Mouse (Mus musculus): ENCODE data around the gene Unc13a.

Unc13a gene

GRCm38 (mm10) chr8:71671549-71671965, at the start of gene Unc13a:
Gene Unc13a, minus strand, starts transcription at chr8:71671757.
- no peak for TF ChIP-seq GATA4 (IDR thresholded peaks at IDR 0.05; ENCODE audit: insufficient replicate concordance, low read length)

- TF ChIP-seq GATA4 (IDR thresholded peaks at IDR 0.05; ENCODE audit: insufficient replicate concordance, low read length), result no peak
These were observed 48.4 kb upstream of the Unc13a start for GRCm38 (mm10) chr8:71719928-71720457.

DNA sequence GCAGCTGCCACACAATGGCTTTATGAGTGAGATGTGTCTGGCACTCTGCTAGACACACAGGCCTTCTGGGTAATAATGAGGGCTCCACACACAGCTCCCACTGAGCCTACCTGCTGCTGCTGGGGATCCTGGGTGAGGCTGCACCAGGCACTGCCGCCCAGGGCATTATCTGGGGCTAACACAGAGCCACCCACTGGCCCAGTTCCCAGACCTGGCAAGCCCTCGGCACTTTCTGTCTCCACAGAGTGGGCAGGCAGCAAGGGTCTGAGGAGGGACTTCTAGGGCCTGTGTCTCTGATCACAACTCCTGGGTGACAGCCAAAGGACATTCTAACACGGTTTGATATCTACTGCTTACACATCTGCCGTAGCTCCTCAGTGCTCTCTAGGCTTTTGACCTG, 47.7 kb upstream of the Unc13a start:
- TF ChIP-seq GATA4 (IDR thresholded peaks at IDR 0.05; ENCODE audit: insufficient replicate concordance, low read length), result no peak

GRCm38 (mm10) chr8:71718252-71718651, 46.7 kb upstream of the Unc13a start:
- no peak for TF ChIP-seq GATA4 (IDR thresholded peaks at IDR 0.05; ENCODE audit: insufficient replicate concordance, low read length)

DNA sequence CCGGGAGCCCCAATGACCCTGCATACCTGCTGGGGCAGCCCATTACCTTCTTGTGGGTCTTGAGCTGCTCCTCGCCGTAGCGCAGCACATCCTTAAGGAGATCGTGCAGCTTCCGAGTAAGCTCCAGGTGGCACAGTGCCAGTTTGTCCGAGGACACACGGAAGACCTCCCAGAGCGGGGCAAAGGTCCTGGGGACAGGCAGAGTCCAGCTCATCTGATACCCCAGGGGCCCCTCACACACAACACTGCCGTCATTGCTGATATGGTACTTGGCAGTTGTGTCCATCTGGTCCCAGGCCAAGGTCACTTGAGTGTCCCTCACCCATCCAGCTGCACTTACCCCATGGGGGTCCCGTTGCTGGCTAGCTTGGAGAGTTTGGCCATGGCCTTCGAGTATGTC, 45.5 kb upstream of the Unc13a start:
- TF ChIP-seq GATA4 (IDR thresholded peaks at IDR 0.05; ENCODE audit: insufficient replicate concordance, low read length), result no peak

GRCm38 (mm10) chr8:71716561-71717053, 45.0 kb upstream of the Unc13a start:
- TF ChIP-seq GATA4 (IDR thresholded peaks at IDR 0.05; ENCODE audit: insufficient replicate concordance, low read length), result no peak

GRCm38 (mm10) chr8:71715531-71715930, 44.0 kb upstream of the Unc13a start:
- TF ChIP-seq GATA4 (IDR thresholded peaks at IDR 0.05; ENCODE audit: insufficient replicate concordance, low read length), result no peak

DNA sequence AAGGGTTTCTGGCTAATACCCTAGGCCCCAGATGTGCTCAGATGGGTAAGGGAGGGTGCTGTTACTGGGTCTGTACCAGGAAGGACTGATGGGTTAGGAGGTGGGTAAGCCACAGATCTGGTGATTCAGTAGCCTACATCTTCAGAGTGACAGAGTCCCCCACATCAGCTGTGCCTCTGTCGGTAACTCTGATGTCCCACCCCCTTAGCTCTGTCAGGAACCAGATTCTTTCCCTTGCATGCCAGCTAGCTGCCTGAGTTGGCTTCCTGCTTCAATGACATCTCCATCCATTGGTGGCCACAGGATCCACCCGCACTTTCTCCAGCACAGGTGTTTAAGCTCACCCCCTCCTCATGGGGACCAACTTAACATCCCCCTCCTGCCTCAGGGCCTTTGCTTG, 40.0 kb upstream of the Unc13a start:
- no peak for TF ChIP-seq GATA4 (IDR thresholded peaks at IDR 0.05; ENCODE audit: insufficient replicate concordance, low read length)

DNA sequence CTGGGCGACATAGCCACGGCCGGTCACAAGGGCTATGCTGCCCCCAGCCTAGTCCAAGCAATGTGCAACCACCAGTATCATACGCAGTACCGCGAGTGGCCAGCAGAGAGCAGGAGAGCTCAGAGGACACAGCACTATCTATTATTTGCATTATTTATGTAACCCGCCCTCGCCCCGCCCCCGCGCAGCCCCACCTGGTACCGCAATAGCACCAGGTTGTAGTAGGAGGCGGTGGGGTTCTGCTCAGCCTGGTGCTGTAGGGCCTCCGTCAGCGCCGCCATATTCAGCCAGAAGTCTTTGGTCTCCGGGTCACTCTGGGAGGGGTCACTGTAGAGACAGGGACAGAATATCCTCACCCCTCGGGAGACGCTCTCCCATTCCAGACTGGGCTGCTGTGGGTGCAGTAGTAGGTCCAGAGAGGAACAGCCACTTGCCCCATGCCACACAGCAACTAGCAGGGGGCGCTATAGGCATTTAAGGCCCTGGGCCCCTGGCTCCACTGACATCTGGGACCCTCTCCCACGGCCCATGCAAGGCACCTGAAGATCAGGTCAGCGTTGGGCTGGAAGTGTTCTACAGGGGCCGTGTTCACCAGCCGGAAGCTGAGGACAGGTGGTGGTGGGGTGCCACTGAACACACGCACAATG, 38.4 kb upstream of the Unc13a start:
- TF ChIP-seq GATA4 (IDR thresholded peaks at IDR 0.05; ENCODE audit: insufficient replicate concordance, low read length), result no peak

GRCm38 (mm10) chr8:71709134-71709799, 37.7 kb upstream of the Unc13a start:
- TF ChIP-seq GATA4 (IDR thresholded peaks at IDR 0.05; ENCODE audit: insufficient replicate concordance, low read length), result no peak

DNA sequence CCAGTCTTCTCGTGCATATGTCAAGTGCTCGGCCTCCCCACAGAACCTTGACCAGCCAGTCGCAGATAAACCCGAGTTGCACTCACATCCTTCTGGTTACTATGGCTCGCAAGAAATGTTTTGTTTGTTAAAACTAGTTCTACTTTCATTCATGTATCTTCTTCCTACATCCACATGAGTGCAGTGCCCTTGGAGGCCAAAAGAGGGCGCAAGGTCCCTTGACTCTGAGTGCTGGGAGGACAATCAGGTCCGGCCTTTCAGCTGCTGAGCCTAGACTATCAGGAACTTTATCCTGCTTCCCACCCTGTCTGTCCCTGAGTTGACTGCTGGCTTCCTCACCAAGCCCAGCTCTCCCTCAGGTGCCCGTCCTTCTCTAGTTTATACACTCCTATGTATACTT, 36.3 kb upstream of the Unc13a start:
- TF ChIP-seq GATA4 (IDR thresholded peaks at IDR 0.05; ENCODE audit: insufficient replicate concordance, low read length), result no peak

- TF ChIP-seq GATA4 (IDR thresholded peaks at IDR 0.05; ENCODE audit: insufficient replicate concordance, low read length), result no peak
These were observed 31.4 kb upstream of the Unc13a start for GRCm38 (mm10) chr8:71702923-71703322.

GRCm38 (mm10) chr8:71702087-71702432, 30.5 kb upstream of the Unc13a start:
- TF ChIP-seq GATA4 (IDR thresholded peaks at IDR 0.05; ENCODE audit: insufficient replicate concordance, low read length), result no peak

DNA sequence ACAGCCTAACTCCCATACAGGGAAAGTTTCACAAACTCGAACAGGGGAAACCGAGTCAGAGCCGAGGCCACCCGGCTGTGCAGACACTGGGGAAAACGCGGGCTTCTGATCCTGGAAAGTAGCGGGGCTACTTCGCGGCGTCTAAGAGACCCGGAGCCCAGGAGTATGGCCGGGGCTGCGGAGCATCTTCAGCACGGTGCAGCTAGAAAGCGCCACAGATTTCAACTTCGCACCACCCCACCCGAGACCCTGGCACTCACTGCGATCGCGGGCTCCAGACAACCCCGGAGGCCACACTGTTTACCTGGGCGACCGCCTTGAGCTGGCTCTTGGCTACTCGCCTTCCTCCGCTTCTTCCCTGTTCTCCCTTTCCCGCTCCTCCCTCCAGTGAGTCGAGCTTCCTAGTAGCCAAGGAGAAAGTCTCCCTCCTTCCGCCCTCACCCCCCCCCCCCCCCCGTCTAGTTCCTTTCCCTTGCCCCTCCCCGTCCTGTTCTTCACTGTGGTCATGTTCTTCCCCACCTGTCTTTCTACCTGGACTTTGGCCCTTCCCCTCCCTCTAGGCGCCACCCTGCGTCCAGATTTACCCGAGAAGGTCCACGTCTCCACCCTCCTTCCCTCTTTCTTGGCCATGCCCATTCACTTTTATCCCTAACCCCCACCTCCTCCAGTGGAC, 30.0 kb upstream of the Unc13a start, which contains the start of gene B3gnt3:
Gene B3gnt3 (minus strand): TSS at position 376 of the 673 bp plus-strand sequence.
- no peak for TF ChIP-seq GATA4 (IDR thresholded peaks at IDR 0.05; ENCODE audit: insufficient replicate concordance, low read length)

DNA sequence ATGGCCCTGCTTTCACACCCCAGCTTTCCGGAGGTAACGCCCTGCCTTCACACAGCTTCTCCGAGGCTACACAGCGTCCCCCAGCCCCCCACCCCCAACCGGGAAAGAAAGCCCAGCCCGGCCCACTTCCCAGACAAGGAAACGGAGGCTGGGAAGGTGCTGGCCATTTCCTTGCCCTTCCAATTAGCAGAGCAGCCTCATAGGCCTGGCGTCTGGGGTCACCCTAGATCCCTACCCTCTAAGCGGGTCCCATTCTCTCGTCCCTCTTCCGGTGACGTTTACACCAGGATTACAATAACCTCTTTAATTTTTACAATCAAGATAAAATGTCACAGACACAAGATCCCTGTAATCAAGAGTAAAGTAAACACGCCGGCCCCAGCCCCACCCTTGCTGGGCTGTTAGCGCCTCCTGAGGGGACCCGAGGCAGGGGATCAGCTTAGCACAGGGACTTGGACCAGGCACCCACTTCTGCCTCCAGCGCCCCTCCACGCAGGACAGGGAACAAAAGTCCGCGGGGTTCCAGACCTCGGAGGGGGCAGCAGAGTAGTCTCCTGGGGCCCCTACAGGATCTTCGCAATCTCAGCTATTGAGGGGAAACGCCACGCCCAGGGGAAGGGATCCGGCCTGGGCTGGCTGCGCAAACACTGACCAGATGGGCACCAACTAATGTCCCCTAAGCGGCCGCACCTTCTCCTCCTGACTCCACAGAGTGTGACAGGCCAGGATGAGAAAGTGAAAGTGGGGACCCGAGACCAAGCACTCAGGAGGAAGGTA, 29.1 kb upstream of the Unc13a start:
- no peak; the same call in 1 of the 2 replicates for TF ChIP-seq GATA4 (IDR thresholded peaks at IDR 0.05; ENCODE audit: insufficient replicate concordance, low read length)
